Mouse (Mus musculus) inflammation-experienced regulatory T-cells, adult 6 months (primary cell): Measurements from ENCODE around the gene Gm973. TPM values are rescaled to one million over a fixed set of nuclear protein-coding genes. Genes with fewer than 3 reads are reported as not detected.

ENCODE experiments used
- ATAC-seq: one replicate; pipeline ENCODE4 v1.8.0; 2017
- polyA plus RNA-seq, 3 experiments: library from polyadenylated mRNA; unstranded; fragments of 100-300 nt; shearing (Covaris generic); gene quantifications; one replicate each; pipeline ENCODE4 v1.2.1; 2017

Gm973 gene
- polyA plus RNA-seq, 3 experiments from 2014 or later = 1.8 TPM; not detected in 2

GRCm38 (mm10) chr1:59495970-59496369, 20.1 kb upstream of the Gm973 start:
- no peak for ATAC-seq

DNA sequence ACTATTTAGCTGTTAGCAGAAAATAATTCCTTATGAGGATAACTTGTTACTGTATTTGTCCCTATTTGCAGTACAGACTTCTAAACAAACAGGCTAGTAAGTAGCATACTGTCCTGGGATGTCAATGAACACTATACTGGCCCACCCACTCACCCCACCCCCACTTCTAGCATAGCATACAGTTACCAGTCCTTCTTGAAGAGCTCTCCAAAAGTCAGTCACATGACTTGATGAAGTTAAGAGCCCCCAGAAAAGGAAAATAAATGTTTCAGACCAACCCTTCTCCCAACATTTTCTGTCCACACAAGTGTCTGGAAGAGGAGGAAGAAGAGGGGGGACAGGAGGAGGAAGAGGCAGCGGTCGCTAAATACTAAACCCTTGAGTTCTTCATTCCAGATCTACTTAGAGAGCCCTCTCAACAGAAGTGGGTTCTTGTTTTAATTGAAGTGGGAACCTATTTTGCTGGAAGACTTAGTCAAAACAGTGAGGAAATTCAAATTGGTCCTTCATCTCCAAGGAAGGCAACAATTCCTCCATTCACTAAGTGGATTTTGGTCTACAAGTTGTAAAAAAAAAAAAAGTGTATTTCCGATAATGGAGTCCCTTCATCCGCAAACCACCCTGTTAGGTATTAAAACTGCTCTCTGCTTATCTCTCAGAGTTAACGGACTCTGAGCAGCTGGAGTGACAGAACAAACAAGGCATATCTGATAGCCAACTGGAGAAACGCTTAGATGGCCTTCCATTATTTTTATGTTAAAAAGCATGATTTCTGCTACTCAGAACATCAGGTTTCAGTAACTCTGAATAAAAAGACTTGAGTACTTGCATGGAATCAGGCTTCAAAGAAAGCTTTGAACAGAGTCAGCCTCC, 18.1 kb upstream of the Gm973 start:
- ATAC-seq = no peak

GRCm38 (mm10) chr1:59499327-59499726, 16.7 kb upstream of the Gm973 start:
- no peak for ATAC-seq

- ATAC-seq = no peak
Measured at GRCm38 (mm10) chr1:59502355-59502754, 13.7 kb upstream of the Gm973 start.

- ATAC-seq = no peak
Measured at GRCm38 (mm10) chr1:59503659-59504301, 12.3 kb upstream of the Gm973 start.

GRCm38 (mm10) chr1:59504302-59504700, 11.8 kb upstream of the Gm973 start:
- no peak for ATAC-seq

GRCm38 (mm10) chr1:59508463-59509139, 7.5 kb upstream of the Gm973 start:
- no peak for ATAC-seq

GRCm38 (mm10) chr1:59511566-59512270, 4.3 kb upstream of the Gm973 start:
- ATAC-seq = no peak

- ATAC-seq = no peak
Measured at GRCm38 (mm10) chr1:59520226-59520837, 4.3 kb downstream of the Gm973 start.

- no peak for ATAC-seq
Measured at GRCm38 (mm10) chr1:59522456-59522855, 6.4 kb downstream of the Gm973 start.

- ATAC-seq = no peak
Measured at GRCm38 (mm10) chr1:59523378-59523958, 7.4 kb downstream of the Gm973 start.

- no peak for ATAC-seq
Measured at GRCm38 (mm10) chr1:59524071-59524470, 8.0 kb downstream of the Gm973 start.

DNA sequence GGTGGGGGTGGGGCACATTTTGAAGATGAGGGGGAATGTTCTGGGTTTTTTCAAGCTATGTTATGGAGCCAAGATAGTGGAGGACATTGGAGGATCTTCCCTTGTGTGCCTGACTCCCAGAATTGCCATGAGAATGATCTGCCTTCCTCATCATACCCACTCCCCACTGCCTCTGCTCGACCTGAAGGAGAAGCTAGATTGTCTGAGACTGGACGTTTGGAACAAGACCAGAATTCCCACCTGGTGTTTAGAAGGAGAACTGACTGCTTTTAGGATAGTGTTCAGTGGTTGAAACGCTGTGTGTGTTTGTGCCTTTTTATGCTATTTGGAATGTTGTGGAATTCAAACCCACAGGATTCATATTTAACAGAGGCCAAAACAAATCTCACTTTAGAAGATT, 8.7 kb downstream of the Gm973 start:
- ATAC-seq = no peak

GRCm38 (mm10) chr1:59527219-59527618, 11.2 kb downstream of the Gm973 start:
- ATAC-seq = no peak

DNA sequence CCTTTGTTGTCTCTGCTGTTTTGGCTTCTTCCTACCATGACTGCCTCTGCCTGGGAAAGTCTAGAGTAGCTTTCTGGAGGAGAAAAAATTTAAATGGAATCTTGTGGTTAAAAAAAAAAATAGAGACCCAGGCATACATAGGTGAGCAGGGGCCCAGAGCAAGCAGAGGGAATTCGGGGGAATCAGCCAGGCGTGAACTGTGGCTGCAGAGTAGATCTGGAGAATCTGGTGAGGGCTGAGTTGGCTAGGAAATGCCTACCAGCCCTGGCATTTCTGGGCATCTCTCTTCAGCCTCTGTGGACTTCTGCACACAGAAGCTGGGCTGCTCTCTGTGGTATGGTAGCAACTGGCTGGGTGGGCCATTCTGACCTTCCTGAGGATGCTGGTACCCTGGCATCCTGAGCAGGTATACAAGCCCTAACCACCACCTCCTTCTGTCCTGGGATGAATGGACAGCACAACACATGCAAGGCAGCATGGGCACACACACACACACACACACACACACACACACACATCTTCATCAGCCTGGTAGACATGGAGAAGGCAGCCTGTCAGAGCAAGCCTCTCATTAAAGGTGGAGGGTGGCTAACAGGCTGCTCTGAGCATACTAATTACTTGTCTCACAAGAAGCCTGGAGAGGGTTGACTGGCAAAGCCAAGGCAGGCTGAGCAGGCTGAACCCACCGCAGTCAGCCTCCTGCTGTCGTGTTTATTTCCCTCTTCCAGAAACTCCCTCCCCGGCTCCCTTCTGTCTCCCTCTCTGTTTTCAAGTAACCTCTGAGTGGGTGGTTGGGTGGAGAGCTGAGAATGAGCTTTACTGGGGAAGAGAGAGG, 19.1 kb downstream of the Gm973 start:
- ATAC-seq = no peak

GRCm38 (mm10) chr1:59538381-59538780, 22.3 kb downstream of the Gm973 start:
- ATAC-seq = no peak

GRCm38 (mm10) chr1:59540537-59541148, 24.6 kb downstream of the Gm973 start:
- no peak for ATAC-seq

DNA sequence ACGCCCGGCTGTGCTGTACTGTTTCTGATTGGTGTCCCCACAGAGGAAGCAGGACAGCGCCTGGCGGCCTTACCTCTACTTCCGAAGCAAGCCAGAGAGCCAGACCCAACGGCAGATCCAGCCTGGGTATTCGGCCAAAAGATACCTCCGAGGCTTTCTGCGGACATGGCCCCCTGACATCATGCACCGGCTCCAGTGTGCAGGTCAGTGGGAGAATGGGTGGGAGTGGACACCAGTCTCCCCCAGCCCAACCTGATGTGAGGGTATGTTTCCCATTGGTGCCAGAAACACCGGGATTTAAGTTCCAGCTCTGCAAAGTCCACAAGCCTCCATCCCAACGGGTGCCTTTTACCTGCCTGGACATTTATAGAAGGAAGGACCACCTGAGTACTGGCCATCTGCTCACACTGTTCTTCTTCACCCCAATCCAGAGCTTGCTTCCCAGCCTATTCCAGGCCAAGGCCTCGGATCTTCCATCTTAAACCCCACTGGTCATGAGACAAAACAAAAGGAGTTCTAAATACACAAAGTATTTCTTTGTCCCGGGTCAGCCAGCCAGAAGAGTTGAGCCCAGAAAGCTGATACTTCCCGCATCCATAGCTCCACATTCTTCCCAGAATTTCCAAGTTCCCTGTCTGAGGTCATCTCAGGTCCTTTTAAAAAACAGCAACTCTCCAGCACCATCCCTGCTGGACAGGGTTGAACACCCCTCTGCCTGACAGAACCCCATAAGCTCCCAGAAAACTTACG, 25.4 kb downstream of the Gm973 start:
- no peak for ATAC-seq

DNA sequence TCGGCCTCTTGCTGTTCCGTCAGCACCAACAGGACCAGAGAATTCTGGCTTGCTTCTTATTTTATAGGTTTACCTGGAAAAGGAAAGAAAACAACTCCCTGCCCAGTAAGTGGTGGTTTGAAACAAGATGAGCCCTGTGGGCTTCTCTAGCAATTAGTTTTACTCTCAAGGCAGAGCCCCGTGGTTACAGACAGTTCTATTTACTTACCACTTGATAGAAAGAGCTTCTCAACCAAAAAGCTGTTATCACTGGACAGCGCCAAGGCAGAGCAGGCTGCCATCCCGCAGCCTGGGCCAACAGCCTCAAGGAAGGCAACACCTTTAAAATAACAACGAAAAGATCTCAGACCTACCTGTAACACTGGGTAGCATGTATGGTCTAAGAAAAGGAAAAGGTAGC, 26.2 kb downstream of the Gm973 start:
- ATAC-seq = no peak

- ATAC-seq = no peak
Measured at GRCm38 (mm10) chr1:59543911-59544310, 27.8 kb downstream of the Gm973 start.
